Mouse (Mus musculus): ENCODE data around the gene Rbsn. TPM values are rescaled to one million over a fixed set of nuclear protein-coding genes. Genes with fewer than 3 reads are reported as not detected.
A peak's percentile ranks its signal among the peaks of the same experiment; 100 is the strongest.

Rbsn gene
- total RNA-seq (2021): 10 to 100 TPM; 16.6 to 16.8 TPM
- long read RNA-seq, experiment 1, full-length matches to known transcripts: 19 of 27 reads
- long read RNA-seq, experiment 1, partial matches to known transcripts: 2 of 27 reads
- long read RNA-seq, experiment 1, other reads (novel, unspliced or antisense): 6 of 27 reads
- long read RNA-seq, experiment 2, full-length matches to known transcripts: 19 of 24 reads
- long read RNA-seq, experiment 2, partial matches to known transcripts: 1 of 24 reads
- long read RNA-seq, experiment 2, other reads (novel, unspliced or antisense): 4 of 24 reads

DNA sequence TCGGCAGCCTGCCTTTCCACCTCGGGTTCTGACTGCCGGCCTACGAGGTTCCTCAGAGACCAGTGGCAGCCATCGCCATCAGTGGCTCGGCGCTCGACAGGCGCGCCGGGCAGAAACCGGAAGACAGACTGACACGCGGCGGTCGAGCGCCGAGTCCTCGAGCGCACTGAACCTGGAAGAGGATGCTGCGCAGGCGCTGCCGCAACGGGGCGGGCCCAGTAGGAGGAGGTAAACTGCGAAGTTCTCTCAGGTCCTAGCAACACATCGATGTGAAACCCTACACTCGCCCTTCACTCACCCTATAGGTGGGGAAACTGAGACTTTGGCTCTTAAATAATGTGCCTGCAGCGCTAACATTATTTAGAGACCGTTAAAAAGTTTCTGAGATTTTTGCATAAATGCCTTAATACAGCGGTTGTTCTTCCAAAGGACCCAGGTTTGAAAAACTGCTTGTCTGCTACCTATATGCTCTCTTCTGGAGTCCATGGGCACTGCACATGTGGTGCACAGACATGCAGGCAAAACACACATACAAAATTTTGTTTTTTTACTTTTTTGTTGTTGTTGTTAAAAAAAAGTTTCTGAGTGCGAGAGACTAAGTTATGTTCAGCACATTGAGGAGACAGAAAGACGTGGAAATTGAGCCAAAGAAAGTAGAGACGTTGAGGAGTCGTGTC lies at the start of gene Rbsn:
TSS of gene Rbsn (minus strand) at position 153 of the 677 bp plus-strand sequence.
- DNase-seq: peak; percentile 90

DNA sequence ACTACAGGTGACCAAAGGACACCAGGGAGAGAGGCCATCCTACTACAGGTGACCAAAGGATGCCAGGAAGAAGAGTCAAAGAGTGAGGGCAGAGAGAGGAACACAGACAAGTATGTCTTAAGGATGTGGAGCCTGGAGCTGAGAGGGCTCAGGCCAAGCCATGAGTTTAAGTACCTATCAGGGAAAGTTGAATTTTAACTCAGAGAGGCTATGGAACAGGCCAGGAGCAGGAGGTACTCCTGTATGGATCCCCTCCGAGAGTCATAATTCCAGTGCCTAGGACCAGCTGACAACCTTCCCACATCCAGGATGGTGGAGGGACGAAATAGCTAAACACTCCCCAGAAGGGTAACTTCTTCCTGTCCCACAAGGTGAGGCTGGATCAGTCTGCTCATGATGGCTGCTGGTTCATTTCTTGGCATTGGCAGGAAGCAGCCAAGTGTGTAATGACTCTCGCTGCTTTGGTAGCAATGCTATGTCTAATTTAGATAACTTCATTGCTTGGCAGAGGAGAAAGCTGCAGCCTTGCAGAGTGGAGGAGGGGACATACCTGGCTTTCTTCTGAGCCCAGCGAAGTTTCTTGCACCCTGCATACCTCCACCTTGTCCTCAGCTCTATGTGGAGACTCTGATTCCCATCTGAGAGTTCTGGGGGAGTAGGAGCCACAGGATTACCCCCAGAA lies 46.6 kb upstream of the Rbsn start:
- no peak for DNase-seq

DNA sequence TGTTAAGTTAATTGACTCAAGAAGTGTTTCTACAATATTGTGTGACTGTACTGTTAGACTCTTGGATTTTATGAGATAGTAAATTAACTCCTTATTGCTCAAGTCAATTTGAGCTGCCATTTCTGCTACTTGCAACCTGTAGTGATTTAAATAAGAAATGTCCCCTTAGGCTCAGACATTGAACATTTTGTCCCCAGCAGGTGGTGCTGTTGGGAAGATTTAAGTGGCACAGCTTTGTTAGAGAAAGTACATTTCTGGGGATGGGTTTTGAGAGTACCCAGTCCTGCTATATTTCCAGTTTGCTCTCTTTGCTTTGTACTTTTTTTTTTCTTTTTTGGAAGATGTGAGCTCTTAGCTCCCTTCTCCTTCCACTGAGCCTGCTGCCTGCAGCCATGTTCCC lies 40.6 kb upstream of the Rbsn start:
- no peak for DNase-seq

DNA sequence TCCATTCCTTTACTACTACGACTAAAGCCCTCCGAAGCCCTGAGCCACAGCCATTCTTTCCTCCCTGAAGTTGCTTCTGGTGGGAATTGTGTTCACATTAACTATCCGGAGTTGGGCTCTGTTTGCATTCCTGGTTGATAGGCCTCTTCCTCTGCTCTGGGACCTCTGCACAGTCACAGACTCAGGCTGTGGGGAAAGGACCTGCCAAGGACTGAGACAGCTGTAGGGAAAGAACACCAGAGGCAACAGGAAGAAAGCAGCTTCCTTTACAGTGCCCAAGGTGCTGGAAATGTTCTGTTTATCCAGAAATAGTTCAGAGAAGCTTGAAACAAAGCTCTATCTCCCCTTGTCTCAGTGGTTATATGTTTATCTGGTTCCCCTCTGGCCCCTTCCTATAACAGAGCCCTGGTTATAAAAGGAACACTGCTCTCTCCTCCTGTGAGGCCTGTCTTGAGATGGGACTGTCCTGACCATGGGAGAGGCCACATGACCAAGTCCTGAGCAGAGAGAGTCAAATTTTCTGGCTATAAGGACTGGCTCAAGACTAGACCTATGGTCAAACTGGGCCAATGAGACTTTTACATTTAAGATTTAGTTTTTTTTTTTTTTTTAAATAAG lies 38.6 kb upstream of the Rbsn start:
- DNase-seq: no peak

DNA sequence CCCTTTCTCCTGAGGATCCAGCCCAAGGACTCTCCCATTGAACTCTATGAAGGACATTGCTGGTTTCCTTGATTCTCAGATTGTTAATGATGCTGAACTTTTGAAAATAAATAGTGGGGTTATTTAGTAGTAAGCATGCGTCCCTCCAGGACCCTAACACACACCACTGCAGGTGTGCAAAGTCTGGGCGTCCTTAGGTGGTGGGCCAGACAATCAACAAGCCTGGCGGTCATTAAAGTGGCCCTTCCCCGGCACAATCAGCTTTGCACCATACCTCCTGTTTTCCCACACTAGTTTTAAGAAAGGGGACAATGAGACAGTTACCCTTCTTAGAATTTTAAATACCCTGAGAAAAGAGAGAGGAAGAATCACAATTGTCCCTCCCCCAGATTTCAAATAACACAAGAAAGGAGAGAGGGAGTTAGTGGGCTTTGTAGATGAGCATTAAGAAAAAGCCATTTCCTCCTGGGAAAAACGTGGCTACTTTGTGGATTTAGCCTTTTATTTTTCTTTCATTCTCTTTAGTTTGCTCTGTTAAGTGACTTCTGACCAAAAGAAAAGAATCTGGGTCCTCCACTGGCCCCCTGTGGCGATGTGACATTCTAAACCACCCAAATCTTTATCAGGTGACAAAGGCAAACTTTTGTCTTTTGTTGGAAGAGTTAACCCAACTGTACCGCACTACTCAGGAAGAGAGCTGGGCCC lies 32.6 kb upstream of the Rbsn start:
- DNase-seq: no peak

DNA sequence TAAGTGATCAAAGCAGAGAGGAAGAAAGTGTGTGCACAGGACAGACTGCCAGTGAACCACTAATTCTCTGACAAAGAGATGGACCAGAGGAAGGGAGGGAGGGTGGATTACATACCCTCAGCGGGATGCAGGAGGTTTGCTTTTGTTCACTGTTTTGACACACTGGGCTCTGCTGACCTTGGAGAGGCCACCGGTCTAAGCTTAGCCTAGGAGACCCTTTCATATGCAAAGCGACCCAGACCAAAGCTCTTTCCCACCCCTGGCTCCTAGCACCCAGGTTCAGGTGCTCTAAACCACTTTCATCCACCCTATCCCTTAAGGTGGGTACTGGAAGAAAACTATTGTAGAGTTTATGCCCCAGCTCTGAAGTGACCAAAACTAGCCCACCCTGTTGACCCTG lies 31.6 kb upstream of the Rbsn start:
- no peak for DNase-seq

DNA sequence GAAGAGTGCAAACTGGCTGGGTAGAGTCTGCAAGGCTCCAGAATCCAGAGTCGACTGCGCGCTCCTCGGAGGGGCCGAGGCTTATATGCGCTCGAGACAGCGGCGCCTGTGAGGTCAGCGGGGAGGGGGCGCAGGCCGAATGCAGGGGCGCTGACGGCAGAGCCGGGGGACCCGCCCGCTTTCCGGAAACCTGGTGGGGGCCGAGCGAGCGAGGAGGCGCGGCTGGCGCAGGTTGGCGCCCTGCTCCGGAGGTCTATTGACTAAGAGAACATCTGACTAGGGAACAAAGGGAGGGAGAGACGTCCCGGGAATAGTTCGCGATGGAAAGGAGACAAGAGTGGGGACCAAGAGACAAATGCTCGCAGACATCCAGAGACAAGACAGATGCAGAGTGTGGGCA lies 29.9 kb upstream of the Rbsn start, which contains the start of gene Trh:
TSS of gene Trh (minus strand) at position 60 of the 400 bp plus-strand sequence.
- no peak for DNase-seq

DNA sequence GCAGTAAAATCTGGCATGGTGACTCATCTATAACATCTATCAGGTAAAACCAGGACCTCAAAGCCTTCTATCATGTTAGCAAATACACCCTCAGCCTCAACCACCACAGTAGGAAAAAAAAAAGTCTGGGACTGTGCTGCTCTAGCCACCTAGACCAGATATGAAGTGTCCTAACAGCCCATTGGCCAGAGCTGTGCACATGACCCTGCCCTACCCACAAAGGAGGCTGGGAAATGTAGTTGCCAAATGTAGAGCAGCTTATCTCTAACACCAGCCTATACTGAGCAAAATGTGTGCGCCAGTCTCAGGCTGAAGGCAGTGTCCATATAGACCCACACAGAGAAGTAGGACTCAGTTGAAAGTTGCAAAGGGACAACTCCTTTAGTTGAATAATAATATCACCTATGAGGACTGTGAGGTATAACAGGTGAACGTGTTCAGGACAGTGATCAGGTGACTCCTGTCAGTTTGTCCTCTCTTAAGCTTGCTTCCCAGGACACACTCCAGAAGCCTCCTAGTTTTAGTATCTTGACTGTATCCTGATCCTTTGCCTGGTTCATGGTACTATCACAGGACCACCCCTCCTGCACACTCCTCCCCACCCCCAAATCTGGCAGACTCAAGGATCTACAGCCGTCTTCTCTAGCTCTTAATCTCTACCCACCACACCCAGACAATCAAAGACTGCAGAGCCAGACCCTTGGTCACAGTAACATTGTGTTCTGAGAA lies 26.6 kb upstream of the Rbsn start:
- DNase-seq: peak; percentile 33

DNA sequence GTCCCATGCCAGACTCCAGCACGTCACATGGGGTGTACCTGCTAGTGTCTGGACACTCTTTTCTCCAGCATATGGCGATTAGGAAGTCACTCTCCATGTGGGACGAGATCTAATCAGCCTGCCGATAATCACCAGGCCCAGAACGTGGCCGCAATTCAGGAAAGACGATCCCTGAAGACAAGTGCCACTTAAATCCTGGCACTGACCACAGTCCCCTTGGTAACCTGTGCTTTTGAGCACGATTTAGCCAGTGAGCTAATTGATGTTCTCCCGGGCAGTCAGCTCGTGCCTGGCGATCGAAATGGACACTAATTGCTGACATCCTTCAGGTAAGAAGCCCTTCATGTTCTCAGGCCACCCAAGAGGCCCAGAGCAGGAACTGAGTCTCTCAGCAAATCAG lies 20.3 kb upstream of the Rbsn start:
- DNase-seq: no peak

DNA sequence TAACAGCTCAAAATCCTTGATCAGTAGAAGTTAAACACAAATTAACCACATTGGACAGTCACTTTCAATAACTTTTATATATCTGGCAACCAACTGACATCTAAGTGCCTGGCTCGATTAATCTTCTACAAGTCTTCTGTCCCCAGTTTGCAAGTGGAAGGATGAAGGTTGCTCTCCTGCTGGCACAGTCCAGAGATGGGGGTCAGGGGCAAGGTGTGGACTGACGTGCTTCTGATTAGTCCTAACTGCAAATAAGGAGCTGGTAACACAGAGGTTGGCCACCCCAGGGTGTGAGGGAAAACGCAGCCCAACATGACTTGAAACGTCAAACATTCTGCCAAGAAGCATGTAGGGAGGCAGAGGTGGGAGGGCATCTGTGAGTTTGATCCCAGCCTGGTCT lies 17.0 kb upstream of the Rbsn start:
- no peak for DNase-seq

DNA sequence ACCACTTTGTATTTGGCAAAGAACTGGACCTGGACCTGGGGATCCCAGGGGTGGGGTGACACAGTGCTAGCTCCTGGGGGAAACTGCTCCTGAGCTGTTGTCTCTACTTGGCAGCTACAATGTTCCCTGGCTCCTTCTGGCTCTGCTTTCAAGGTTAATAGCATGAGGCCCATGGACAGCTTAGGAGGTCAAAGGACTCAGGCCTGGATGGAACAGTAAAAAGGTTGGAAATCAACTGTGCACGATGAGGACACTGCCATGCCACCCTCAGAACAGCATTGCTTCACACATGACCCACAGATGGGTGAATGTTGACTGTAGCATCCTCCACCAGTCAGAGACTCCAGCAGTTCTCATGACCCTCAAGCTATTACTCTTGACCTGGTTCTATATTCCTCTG lies 16.6 kb upstream of the Rbsn start:
- DNase-seq: no peak

DNA sequence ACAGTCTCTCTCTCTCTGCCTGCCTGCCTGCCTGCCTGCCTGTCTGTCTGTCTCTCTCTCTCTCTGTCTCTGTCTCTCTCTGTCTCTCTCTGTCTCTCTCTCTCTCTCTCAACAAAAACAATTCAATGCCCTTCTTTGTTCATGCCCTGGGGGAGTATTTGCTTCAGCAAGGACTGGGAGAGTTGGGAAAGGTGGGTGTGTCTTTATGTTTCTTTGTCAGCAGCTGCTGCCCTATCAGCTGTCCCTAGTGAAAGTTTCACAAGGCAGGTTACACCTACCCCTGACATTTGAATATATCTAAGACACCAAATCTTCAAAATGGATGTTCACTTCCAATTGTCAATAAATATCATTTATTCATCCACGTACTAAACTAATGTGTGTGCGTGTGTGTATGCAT lies 14.9 kb upstream of the Rbsn start:
- no peak for DNase-seq

DNA sequence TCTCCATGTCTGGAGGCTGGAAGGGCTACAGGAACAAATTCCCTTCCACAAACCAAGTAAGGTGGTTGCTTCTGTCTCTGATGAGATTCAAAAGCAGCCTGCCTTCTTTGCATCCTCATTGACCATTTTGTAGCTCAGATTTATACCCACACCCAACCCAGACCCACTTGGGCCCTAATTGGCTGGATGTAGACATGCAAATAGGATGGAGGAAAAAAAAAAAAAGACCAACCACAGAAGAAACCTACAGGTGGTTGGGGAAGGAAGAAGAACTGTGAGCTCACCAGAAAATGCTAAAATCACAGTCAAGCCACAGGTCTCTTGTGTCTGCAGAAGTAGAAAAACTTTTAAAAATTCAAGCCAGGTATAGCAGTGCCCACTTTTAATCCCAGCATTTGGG lies 14.4 kb upstream of the Rbsn start:
- DNase-seq: no peak

DNA sequence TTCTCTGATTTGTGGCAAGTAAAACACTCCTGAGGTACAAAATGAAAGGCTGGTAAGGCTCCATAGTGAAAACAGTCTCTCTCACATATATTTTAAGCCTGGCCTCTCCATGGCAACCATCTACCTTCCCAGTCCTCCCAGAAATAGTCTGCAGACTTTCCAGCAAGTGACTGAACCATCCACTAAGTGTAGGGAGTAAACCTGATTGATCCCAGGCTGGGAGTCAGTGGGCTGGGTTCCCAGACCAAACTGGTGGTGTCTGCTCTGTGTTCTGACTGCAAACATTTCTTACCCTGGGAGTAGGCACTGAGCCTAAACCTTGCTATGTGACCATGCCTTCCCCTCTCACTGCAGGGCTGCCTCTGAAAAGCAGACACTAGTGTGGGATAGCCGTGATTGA lies 10.3 kb upstream of the Rbsn start:
- no peak for DNase-seq

DNA sequence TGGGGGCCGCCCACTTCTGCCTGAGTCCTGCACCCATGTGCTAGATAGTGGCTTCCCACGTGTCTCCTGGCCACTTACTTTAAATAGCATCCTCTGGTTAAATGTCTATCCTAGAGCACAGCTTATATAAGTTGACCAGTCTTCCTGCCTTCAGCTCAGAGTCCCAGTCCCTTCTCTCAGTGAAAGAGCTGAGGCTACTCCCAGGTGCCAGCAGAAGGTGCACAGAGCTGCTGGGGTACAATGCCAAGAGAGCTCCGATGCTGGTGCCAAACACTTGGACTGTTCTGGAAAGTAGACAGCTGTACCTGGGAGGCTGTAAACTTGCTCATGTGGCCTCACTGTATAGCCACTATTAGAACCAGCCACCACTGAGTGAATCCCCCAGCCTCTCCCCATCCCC lies 7.3 kb upstream of the Rbsn start:
- no peak for DNase-seq

DNA sequence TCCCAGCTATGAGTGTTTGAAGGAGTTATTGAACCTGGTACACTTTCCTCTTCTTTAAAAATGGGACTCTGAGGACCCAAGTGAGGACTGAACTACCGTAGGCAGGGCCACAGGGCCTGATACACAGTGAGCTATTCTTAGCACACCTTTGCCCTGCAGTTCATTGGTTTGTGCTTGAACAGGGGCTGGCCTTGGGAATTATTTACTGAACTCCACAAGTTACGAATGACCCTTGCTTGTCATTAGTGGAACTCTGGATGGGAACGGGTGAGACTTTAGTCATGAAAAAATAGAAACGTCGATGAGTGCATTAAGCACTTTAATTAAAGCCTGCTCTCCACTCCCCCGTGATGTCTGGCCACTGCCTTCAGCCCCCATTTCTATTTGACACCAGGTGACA lies 6.9 kb upstream of the Rbsn start:
- DNase-seq: no peak

DNA sequence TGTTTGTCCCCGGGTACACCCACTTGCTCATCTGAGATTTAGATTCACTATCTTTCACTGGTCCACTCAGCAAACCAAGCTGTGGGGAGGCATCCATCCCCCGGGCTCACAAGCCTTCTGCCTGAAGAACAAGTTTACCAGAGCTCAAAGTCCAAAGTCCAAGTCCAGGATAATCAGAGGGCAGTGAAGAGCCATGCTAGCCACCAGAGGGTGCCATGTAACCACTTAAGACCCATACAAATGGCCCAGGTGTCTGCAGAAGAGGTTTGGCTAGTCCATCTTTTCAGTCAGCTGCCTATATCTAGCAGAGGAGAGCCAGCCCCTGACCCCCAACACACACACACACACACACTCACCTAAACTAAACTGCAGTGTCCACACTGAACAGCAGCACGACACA lies 4.7 kb upstream of the Rbsn start:
- peak; percentile 15 for DNase-seq

DNA sequence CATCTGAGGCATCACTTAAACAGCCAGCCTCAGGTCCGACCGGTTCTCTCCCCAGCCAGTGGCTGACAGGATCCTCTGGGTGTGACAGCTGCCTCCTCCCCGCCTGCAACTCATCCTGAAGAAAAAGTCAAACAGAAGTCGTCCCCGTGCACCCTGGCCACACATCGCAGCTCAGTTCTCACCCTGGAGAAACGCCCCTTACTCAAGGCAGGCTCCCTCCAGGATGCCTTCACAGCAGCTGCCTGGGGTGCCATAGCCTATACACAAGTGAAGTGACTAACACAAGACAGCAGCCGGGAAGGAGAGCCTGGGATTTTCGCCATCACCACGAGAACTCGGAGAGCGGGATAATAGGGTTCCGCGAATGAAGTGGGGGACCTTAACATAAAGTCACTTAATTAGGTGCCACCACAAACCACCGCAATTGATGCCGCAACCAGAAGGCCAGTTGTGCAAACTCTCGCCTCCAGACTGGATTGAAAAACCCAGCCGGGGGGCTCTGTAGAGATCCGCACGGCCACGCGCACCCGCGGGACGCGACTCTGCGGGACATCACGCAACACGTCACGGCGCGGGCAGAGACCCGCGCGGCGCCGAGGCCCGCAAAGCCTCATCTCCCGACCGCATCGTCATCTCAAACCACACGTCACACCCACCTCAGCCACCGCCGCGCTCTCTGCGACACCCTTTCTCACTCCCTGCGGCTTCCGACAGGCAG lies 511 bp downstream of the Rbsn start:
- peak; percentile 12 for DNase-seq

DNA sequence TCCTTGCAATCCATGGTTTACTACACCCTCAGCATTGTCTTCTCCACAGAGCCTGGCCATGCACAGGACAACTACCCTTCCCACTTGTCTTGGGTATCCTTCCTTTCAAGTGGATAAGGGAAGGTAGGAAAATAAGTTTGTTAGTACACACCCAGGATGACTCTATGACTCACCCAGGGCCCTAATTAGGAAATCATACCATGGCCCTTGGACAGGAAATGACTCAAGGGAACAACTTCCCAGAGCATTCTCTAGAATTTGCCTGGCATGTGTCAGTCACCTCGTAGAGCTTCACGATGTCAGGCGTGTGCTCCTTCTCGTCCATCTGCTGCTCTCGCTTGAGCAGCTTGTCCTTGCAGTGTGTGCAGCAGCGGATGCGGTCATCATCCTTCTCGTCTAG lies 15.3 kb downstream of the Rbsn start:
- no peak for DNase-seq

DNA sequence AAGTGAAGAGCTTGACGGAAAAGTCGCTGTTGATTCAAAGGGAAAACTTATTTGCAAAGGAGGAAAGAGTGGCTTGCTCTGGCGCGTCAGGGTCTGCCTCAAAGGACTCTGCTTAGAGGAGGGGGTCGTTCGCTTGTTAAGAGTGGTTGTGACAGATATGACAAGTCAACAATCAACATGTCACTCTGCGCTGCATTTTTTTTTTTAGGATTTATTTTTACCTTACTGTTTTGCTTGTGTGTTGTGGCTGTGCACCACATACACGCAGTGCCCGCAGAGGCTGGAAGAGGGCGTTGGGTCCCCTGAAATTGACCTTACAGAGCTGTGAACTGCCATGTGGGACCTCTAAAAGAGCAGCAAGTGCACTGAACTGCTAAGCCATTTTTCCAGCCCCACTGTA lies 30.5 kb downstream of the Rbsn start:
- DNase-seq: no peak

DNA sequence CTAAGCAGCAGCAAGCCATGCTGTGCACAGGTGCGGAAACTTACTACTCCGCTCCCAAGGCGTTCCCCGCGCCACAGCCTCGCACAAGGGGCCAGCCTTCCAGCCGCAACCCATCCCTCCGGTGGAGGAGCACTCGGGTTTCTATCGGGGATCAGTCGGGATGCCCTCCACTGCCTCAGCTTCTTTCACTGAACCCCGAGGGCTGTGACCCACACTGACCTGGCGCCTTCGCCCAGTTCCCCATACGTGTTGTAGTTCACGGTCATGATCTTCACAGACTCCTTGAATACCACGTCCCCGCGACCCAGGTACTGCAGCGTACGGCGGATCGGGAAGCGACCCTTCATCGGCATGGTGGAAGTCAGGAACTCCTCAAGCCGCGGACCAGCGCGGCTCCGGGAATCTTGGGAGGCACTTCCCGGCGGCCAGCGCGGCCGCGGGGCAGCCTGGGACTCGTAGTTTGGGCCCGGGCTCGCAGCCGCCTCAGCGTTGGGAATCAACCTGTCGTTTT lies 31.0 kb downstream of the Rbsn start, which contains the start of gene Mrps25:
TSS of gene Mrps25 (minus strand) at position 413 of the 511 bp plus-strand sequence.
- DNase-seq: peak; percentile 74
